Mouse (Mus musculus): ENCODE measurements at regions not wholly inside any gene's neighbourhood (a gene's known extent, or its start where the extent isn't known, plus 50 kb on each side); places are given as distances from the start of the nearest gene placed in this dataset.

- Histone ChIP-seq H3K4me1 (ENCODE audit: control insufficient read depth, insufficient read depth, low read length) (no peaks in the 10 kb centered on the region), H3K27ac (ENCODE audit: control insufficient read depth, insufficient read depth, low read depth, low read length, poor library complexity) (no peak overlapping the region), H3K4me3 (replicated peaks; ENCODE audit: control insufficient read depth, low read depth, low read length) (no peak overlapping the region)
- 60% methylated on average over 2 of the region's 2 CpGs for WGBS
- TF ChIP-seq CTCF (IDR thresholded peaks at IDR 0.05; ENCODE audit: control insufficient read depth, insufficient read depth, low read length) (no peak), POLR2A (IDR thresholded peaks at IDR 0.05; ENCODE audit: borderline replicate concordance, control insufficient read depth, low read depth, low read length) (no peak)
These were observed 139.0 kb downstream of the Usp31 start for GRCm38 (mm10) chr7:121568064-121568463.

DNA sequence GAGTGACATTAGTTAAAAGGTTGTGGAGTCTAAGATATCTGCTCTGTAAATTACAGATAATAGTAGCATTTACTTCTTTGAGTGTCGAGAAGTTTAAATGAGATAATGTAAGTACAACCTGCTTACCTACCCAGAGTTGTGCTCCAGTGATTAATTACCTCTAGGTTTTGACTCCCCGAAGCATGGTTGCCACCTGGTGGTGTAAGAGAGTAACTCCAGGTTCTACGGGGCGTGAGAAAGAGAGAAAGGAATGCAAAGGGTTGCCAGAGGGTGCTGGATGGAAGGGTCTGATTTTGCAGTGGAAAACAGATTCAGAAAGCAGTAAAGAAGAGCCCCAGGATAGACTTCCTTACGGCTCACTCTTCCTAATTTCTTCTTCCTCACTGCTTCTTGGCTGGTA is 143.5 kb downstream of the Usp31 start:
- no peak overlapping the region for H3K27ac ChIP-seq (ENCODE audit: control insufficient read depth, insufficient read depth, low read depth, low read length, poor library complexity)
- TF ChIP-seq CTCF (IDR thresholded peaks at IDR 0.05; ENCODE audit: control insufficient read depth, insufficient read depth, low read length) (peak; percentile 27; the same call in 1 of the 2 replicates), POLR2A (IDR thresholded peaks at IDR 0.05; ENCODE audit: borderline replicate concordance, control insufficient read depth, low read depth, low read length) (no peak)
- 22% methylated on average over 5 of the region's 5 CpGs for WGBS

DNA sequence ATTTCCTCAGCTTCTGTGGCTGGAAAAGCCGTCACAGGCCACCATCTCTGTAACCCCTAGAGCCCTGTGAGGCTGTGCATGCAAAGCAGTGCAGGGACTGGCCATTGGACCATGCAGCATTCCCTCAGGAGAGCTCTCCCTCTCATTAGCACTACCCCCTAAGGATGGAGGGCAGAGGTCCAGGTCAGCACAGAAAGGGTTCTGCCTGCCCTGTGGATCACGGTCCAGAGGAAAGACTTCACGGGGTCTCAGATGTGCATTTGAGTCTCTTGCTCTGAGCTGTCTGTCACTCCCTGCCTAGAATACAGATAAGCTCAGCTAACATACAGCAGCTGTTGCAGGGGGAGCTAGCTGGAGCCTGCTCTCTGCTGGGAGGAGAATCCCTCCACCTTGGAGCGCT is 151.6 kb downstream of the Usp31 start:
- no peaks in the 10 kb centered on the region for H3K4me1 ChIP-seq (ENCODE audit: control insufficient read depth, insufficient read depth, low read length)
- H3K4me3 ChIP-seq (replicated peaks; ENCODE audit: control insufficient read depth, low read depth, low read length), result no peak overlapping the region
- H3K27ac ChIP-seq (ENCODE audit: control insufficient read depth, insufficient read depth, low read depth, low read length, poor library complexity), result no peak overlapping the region
- WGBS, result 83% methylated on average over 4 of the region's 4 CpGs
- TF ChIP-seq POLR2A (IDR thresholded peaks at IDR 0.05; ENCODE audit: borderline replicate concordance, control insufficient read depth, low read depth, low read length) (no peak), CTCF (IDR thresholded peaks at IDR 0.05; ENCODE audit: control insufficient read depth, insufficient read depth, low read length) (no peak)

More for the DNA sequence above, 143.5 kb downstream of the Usp31 start:
- H3K4me3 ChIP-seq (replicated peaks; ENCODE audit: control insufficient read depth, low read depth, low read length), result no peak overlapping the region
- no peaks in the 10 kb centered on the region for H3K4me1 ChIP-seq (ENCODE audit: control insufficient read depth, insufficient read depth, low read length)

Measured in bone marrow, adult 2 months (tissue).